Mouse (Mus musculus) heart, embryonic 12.5 days (tissue): ENCODE data around the gene Palm2. TPM values are rescaled to one million over a fixed set of nuclear protein-coding genes. Genes with fewer than 3 reads are reported as not detected.

Source experiments
- ATAC-seq: fragments of 200-750 bp; cut with Nextera tagmentation; 2 replicates; pipeline ENCODE4 v1.8.0; 2017; ENCODE audit warnings: moderate TSS enrichment, moderate library complexity; ENCODE audit not compliant: insufficient number of reproducible peaks, low FRiP score
- H3K27ac ChIP-seq: fragments of 300-500 bp; sonication (generic); 2 replicates; pipeline ENCODE4 v1.5.1; 2016; ENCODE audit warnings: mild to moderate bottlenecking, moderate library complexity; ENCODE audit not compliant: poor library complexity, severe bottlenecking
- H3K27me3 ChIP-seq: fragments of 300-500 bp; sonication (generic); replicated peaks from 2 replicates; pipeline ENCODE4 v1.6.1; 2016; ENCODE audit warnings: mild to moderate bottlenecking, moderate library complexity
- H3K36me3 ChIP-seq: fragments of 300-500 bp; sonication (generic); 2 replicates; pipeline ENCODE4 v1.6.1; 2016; ENCODE audit warnings: mild to moderate bottlenecking, moderate library complexity
- H3K4me1 ChIP-seq: fragments of 300-500 bp; sonication (generic); replicated peaks from 2 replicates; pipeline ENCODE4 v1.6.1; 2016; ENCODE audit warnings: mild to moderate bottlenecking
- H3K4me2 ChIP-seq: fragments of 300-500 bp; sonication (generic); 2 replicates; pipeline ENCODE4 v1.6.1; 2016; ENCODE audit warnings: mild to moderate bottlenecking, moderate library complexity
- H3K4me3 ChIP-seq: fragments of 300-500 bp; sonication (generic); 2 replicates; pipeline ENCODE4 v1.5.1; 2016; ENCODE audit warnings: mild to moderate bottlenecking
- H3K9ac ChIP-seq: fragments of 300-500 bp; sonication (generic); 2 replicates; pipeline ENCODE4 v1.6.1; 2016; ENCODE audit warnings: mild to moderate bottlenecking, moderate library complexity
- H3K9me3 ChIP-seq: fragments of 300-500 bp; sonication (generic); replicated peaks from 2 replicates; pipeline ENCODE4 v1.6.1; 2016; ENCODE audit warnings: mild to moderate bottlenecking, moderate library complexity
- WGBS: fragments of 180-500 bp; shearing (Covaris S2); methylation state at CpG from one replicate; pipeline ENCODE4 v1.1.7; 2016; 5-methylcytosine and 5-hydroxymethylcytosine counted together
- polyA plus RNA-seq: library from polyadenylated mRNA; unstranded; fragments of >200 nt; fragmentation: Nextera tagmentation; extraction: Ambion mirVana; gene quantifications from 2 replicates; pipeline ENCODE4 v1.2.1, GENCODE M21; 2016

The Palm2 gene
- polyA plus RNA-seq, 1 experiment from 2014 or later: 35.1 TPM

DNA sequence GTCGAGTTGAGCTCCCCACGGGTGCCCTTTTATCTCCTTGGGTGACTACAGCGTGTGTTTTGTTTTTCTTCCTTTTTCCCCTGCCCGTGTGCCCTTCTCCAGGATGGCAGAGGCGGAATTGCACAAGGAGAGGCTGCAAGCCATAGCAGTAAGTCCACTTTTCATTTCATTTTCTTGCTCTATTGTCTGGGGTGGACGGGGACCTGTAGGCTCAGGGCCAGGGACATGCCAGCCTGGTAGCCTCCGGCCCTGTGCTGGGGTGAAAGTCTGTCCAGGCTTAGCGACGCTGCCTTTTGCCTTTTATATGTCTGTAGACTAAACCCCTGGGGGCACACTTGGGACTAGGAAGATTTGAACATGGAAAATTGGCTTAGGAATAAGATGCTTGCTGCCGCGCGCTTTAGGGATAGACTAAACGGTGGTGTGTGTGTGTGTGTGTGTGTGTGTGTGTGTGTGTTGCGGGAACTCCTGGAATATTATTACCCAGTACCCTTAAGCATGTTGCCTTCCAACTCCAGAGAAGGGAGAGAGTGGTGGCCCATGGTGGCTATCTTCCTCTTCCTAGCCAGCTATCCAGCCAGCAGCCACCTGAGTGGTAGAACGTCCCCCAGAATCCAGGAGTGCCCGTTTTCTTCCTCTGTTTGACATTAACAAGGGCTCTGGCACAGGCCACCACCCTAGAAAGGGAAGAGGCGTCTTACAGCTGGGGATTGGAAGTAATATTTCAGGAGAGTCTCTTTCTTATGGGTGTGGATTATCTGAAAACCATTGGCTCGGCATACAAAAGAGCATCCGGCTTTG, 134.4 kb downstream of the Palm2 start:
- 21% methylated on average over 19 of the region's 19 CpGs for WGBS

DNA sequence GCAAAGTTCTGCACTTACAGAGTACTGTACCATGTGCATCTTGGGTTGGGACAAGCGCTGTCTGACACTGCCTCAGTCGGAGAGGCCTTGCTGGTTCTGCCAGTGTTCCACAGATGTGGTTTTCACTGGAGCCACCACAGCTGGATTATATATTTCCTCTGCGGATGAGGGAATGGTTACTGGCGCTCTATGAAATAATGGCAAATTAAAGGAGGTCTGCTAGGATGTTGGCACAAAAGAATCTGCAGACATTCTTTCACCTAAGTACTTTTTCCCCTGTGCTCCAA, 135.0 kb downstream of the Palm2 start:
- Histone ChIP-seq H3K9ac (peak overlapping the region; percentile 95), H3K4me1 (peaks cover 71% of the 10 kb centered on the region), H3K4me2 (peak overlapping the region; percentile 77), H3K27ac (peak overlapping the region; percentile 99), H3K36me3 (no peaks in the 10 kb centered on the region; the same call in 1 of the 2 replicates), H3K27me3 (no peaks in the 10 kb centered on the region), H3K4me3 (peak overlapping the region; percentile 77), H3K9me3 (no peaks in the 10 kb centered on the region)
- 42% methylated on average over 4 of the region's 4 CpGs for WGBS
- no peak for ATAC-seq

More for the DNA sequence above, 134.4 kb downstream of the Palm2 start:
- H3K4me2 ChIP-seq: peak overlapping the region; percentile 77
- no peak for ATAC-seq
- no peaks in the 10 kb centered on the region; the same call in 1 of the 2 replicates for H3K36me3 ChIP-seq
- peak overlapping the region; percentile 99 for H3K27ac ChIP-seq
- peaks cover 67% of the 10 kb centered on the region for H3K4me1 ChIP-seq
- H3K9me3 ChIP-seq: no peaks in the 10 kb centered on the region
- peak overlapping the region; percentile 77 for H3K4me3 ChIP-seq
- H3K27me3 ChIP-seq: no peaks in the 10 kb centered on the region
- H3K9ac ChIP-seq: peak overlapping the region; percentile 95

DNA sequence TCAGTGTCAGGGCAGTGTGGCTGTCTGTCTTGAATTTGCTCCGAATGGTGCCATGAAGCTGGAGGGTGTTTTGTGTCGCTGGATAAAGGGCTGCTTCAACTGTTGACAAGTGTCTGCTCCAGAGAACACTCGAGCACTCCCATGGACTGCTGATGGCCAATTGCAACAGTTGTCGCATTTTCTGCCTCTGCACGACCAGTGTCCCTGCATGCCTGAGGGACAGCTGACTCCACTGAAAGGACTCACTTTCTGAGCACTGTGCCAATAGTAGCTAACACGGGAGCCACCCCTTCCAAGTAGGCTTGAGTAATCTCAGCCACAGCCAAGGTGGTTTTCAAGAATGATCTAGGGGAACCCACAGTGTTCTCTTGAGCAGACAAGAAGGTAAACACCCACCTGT, 135.7 kb downstream of the Palm2 start:
- Histone ChIP-seq H3K4me2 (peak overlapping the region; percentile 77), H3K4me3 (peak overlapping the region; percentile 77), H3K27me3 (no peaks in the 10 kb centered on the region), H3K4me1 (peaks cover 73% of the 10 kb centered on the region), H3K27ac (peak overlapping the region; percentile 99), H3K9me3 (no peaks in the 10 kb centered on the region), H3K36me3 (no peaks in the 10 kb centered on the region; the same call in 1 of the 2 replicates), H3K9ac (peak overlapping the region; percentile 95)
- ATAC-seq: no peak
- 34% methylated on average over 6 of the region's 6 CpGs for WGBS

DNA sequence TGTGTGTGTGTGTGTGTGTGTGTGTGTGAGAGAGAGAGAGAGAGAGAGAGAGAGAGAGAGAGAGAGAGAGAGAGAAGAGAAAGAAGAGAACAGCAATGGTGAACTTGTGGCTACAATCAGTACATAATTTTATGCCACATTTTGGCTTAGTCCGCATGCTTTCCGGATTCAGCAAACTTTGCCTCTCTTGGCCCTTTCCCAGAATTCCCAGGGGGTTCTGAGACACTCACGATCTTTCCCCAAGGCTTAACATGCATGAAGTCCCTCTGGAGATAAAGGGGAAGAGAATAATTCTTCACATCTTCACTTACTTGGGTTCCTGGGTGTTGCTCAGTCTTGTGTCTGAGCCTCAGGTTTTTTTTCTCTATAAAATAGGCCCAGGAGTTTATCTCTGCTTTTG, 136.2 kb downstream of the Palm2 start:
- Histone ChIP-seq H3K9ac (peak overlapping the region; percentile 95), H3K27me3 (no peaks in the 10 kb centered on the region), H3K4me3 (peak overlapping the region; percentile 77), H3K36me3 (no peaks in the 10 kb centered on the region; the same call in 1 of the 2 replicates), H3K27ac (peak overlapping the region; percentile 99), H3K4me2 (peak overlapping the region; percentile 77), H3K4me1 (peaks cover 75% of the 10 kb centered on the region), H3K9me3 (no peaks in the 10 kb centered on the region)
- no peak for ATAC-seq
- 46% methylated on average over 3 of the region's 3 CpGs for WGBS

DNA sequence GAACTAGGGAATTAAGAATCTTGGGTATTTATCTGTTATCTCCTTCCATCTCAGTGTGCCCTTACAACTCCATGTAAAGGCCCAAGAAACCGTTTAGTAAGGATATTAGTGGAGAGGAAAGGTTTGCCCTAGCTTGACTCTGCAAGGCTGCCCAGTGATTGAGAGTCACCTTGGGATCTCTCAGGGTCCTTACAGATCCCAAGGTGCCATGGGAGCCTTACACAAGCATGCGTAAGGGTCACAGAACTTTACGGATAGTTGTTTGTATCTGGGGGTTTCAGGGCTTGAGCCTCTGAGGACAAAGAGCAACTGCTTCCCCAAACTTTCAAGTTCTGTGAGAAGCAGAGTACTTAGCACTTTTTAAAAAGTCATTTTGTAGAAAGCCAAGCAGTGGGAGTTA, 140.1 kb downstream of the Palm2 start:
- Histone ChIP-seq H3K9me3 (no peaks in the 10 kb centered on the region), H3K9ac (peak overlapping the region; percentile 30; the same call in 1 of the 2 replicates), H3K4me2 (peak overlapping the region; percentile 31), H3K36me3 (no peaks in the 10 kb centered on the region; the same call in 1 of the 2 replicates), H3K27me3 (no peaks in the 10 kb centered on the region), H3K27ac (peak overlapping the region; percentile 87), H3K4me3 (no peak overlapping the region), H3K4me1 (peaks cover 91% of the 10 kb centered on the region)
- WGBS: 59% methylated on average over 3 of the region's 3 CpGs
- ATAC-seq: no peak

DNA sequence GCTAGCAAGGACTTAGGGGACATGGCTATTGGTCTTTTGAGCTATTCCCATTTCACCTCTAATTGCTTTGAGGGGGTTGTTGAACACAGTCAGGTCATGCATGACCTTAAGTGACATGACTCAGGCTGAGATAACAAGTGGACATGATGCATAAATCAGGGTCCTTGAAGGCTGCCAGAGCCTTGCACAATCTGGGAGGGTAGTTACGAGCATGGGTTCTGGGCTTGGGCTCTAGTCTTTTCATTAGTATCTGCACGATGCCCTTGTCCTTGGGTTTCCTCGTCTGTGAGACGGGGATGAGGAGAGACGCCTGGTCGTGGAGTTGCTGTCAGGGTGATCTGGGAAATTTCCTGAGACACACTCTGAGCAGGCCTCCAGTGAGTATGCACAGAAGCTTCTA, 140.6 kb downstream of the Palm2 start:
- no peaks in the 10 kb centered on the region for H3K9me3 ChIP-seq
- peak overlapping the region; percentile 31 for H3K4me2 ChIP-seq
- 31% methylated on average over 6 of the region's 6 CpGs for WGBS
- no peak for ATAC-seq
- no peaks in the 10 kb centered on the region; the same call in 1 of the 2 replicates for H3K36me3 ChIP-seq
- no peak overlapping the region for H3K9ac ChIP-seq
- peak overlapping the region; percentile 87 for H3K27ac ChIP-seq
- H3K4me1 ChIP-seq: peaks cover 95% of the 10 kb centered on the region
- H3K27me3 ChIP-seq: no peaks in the 10 kb centered on the region
- no peak overlapping the region for H3K4me3 ChIP-seq

DNA sequence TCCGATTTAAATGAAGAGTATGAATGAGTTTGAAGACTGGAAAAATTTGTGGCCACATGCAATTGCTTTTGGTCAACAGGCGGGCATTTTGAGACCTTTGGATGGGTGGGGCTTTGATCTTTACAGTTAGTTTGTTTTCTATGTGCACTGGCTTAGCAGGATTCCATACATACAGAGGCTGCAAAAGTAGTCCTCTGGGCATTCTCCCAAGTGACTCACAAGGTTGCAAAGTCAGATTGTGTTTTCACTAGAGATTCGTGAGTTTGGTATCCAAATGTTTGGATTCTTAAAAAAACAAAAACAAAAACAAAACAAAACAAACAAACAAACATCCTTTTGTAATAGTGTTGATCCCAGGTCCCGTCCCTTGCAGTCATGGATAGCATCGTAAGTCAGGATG, 141.6 kb downstream of the Palm2 start:
- peaks cover 95% of the 10 kb centered on the region for H3K4me1 ChIP-seq
- 60% methylated on average over 5 of the region's 5 CpGs for WGBS
- no peak for ATAC-seq
- no peaks in the 10 kb centered on the region for H3K27me3 ChIP-seq
- H3K4me2 ChIP-seq: peak overlapping the region; percentile 31
- H3K9me3 ChIP-seq: no peaks in the 10 kb centered on the region
- no peak overlapping the region for H3K4me3 ChIP-seq
- H3K36me3 ChIP-seq: peaks cover 10% of the 10 kb centered on the region
- H3K9ac ChIP-seq: 0 out of 2 replicates have a peak overlapping the region, but pooled peaks have one; percentile 12
- peak overlapping the region; percentile 87 for H3K27ac ChIP-seq

DNA sequence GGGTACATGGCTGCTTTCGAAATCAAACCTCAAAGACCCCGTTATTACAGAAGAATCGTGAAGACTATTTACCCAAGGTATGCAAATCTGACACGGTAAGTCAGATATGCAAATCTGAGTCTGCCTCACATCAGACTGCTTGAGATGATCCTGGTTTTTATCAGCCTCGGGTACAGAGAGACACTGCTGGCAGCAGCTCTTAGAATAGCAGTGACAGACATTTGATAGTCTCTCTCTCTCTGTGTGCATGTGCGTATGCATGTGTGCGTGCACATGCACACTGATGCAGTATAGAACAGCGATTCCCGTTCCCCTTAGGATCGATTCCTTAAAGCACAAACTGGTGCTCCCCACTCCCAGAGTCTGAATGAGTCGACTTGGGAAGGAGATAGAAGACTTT, 142.0 kb downstream of the Palm2 start:
- H3K9ac ChIP-seq: peak overlapping the region; percentile 12; the same call in 1 of the 2 replicates
- no peaks in the 10 kb centered on the region for H3K9me3 ChIP-seq
- H3K4me1 ChIP-seq: peaks cover 92% of the 10 kb centered on the region
- peak overlapping the region; percentile 22 for H3K4me2 ChIP-seq
- no peaks in the 10 kb centered on the region for H3K27me3 ChIP-seq
- H3K27ac ChIP-seq: peak overlapping the region; percentile 42; the same call in 1 of the 2 replicates
- WGBS: 58% methylated on average over 11 of the region's 11 CpGs
- no peak overlapping the region for H3K4me3 ChIP-seq
- peaks cover 10% of the 10 kb centered on the region for H3K36me3 ChIP-seq
- no peak for ATAC-seq

DNA sequence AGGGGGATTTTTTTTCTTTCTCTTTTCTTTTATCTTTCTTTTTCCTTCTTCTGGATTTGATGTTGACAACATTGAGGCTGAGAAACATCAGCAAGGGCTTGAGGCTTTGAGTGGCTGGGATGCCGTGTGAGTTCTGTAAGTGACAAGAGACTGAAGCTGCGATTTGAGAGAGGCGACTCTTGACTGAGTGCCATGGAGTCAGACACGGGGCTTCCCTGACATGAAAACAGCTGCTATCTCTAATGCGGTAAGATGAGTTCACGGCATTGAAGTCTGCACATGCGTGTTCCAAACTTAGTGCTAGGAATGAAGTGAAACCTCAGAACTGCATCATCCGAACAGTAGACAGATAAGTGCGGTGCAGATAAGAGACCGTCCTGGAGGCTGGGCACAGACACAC, 145.6 kb downstream of the Palm2 start:
- no peak overlapping the region for H3K4me3 ChIP-seq
- peak overlapping the region; percentile 68 for H3K27ac ChIP-seq
- peak overlapping the region; percentile 32 for H3K4me2 ChIP-seq
- no peak; the same call in 1 of the 2 replicates for ATAC-seq
- 28% methylated on average over 10 of the region's 10 CpGs for WGBS
- no peaks in the 10 kb centered on the region for H3K27me3 ChIP-seq
- peaks cover 79% of the 10 kb centered on the region for H3K4me1 ChIP-seq
- no peak overlapping the region for H3K9ac ChIP-seq
- no peaks in the 10 kb centered on the region for H3K9me3 ChIP-seq
- H3K36me3 ChIP-seq: peaks cover 21% of the 10 kb centered on the region

DNA sequence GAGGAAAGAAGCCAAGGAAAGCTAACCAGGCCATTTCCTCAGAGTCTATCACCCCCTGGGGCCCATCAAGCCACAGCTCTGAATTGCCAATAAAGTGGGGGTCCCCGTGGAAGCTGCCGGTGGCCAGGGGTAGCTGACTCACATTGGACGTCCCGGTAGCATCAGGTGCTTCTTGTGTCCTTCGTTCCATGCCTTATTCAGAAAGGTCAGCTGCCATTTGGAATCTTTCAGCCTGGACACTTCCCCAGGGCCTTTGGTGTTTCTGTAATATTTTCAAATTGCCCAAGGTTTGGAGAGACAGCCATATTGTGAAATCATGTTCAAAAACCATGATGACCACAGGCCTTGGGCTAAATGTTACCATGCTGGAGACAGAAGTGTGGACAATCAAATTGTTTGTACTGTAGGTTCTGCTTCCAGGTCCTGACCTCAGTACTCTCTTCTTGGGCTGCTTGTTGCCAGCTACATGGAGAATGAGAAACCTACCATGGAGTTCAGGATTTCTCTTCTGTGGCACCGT, 151.3 kb downstream of the Palm2 start:
- Histone ChIP-seq H3K36me3 (peaks cover 15% of the 10 kb centered on the region), H3K4me3 (no peak overlapping the region), H3K27ac (peak overlapping the region; percentile 53), H3K4me1 (peaks cover 69% of the 10 kb centered on the region), H3K9ac (no peak overlapping the region), H3K4me2 (no peak overlapping the region), H3K9me3 (no peaks in the 10 kb centered on the region), H3K27me3 (no peaks in the 10 kb centered on the region)
- no peak for ATAC-seq
- 70% methylated on average over 6 of the region's 6 CpGs for WGBS

DNA sequence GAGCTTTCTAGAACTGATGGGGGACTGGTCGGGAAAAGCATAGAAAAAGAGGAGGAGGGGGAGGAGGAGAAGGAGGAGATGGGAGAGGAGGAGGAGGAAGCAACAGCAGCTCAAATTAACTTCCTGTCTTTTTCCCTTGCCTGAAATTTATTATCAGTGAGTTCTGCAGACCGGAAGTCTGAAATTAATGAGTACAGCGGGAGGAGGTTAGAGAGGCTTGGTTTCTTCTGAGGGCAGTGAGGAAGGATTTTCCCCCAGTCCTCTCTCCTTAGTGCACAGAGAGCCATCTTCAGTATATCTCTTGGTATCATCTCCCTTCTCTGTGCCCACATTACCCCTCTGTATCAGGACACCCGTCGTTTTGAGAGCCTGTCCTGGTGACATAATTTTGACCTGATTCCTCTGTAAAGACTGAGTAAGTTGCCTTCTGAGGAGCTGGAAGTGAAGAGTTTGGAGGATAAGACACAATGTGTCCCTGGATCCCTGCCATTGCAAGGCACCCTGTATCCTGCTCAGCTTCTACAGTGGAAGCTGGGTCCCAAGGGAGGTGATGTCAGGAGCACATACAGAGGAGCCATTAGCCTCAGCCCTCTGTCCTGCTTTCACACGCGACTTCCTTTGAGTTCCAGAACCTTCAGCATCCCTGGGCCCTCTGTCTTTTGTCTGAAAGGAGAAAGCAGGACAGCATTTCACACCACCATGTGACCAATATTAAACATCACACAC, 153.0 kb downstream of the Palm2 start:
- H3K4me3 ChIP-seq: no peak overlapping the region
- H3K27ac ChIP-seq: peak overlapping the region; percentile 88
- no peaks in the 10 kb centered on the region for H3K9me3 ChIP-seq
- 36% methylated on average over 7 of the region's 7 CpGs for WGBS
- H3K36me3 ChIP-seq: peaks cover 11% of the 10 kb centered on the region
- H3K4me2 ChIP-seq: peak overlapping the region; percentile 4; the same call in 1 of the 2 replicates
- peak overlapping the region; percentile 35 for H3K9ac ChIP-seq
- peaks cover 71% of the 10 kb centered on the region for H3K4me1 ChIP-seq
- no peak for ATAC-seq
- no peaks in the 10 kb centered on the region for H3K27me3 ChIP-seq
